Mouse (Mus musculus) hindbrain, embryonic 14.5 days (tissue): ENCODE measurements around the gene Cdkn1b. TPM values are rescaled to one million over a fixed set of nuclear protein-coding genes. Genes with fewer than 3 reads are reported as not detected.

ENCODE experiments used
- ATAC-seq: fragments of 200-750 bp; cut with Nextera tagmentation; 2 replicates; pipeline ENCODE4 v1.8.0; 2017; ENCODE audit warnings: moderate number of reproducible peaks, mild to moderate bottlenecking, moderate TSS enrichment, moderate library complexity; ENCODE audit not compliant: low FRiP score
- DNase-seq: peaks from one replicate; pipeline ENCODE4 v3.0.0-alpha.2; 2015; ENCODE audit warnings: low spot score
- H3K27ac ChIP-seq: fragments of 300-500 bp; sonication (generic); 2 replicates; pipeline ENCODE4 v1.5.1; 2014; ENCODE audit warnings: mild to moderate bottlenecking, moderate library complexity
- H3K27me3 ChIP-seq: fragments of 300-500 bp; sonication (generic); 2 replicates; pipeline ENCODE4 v1.6.1; 2014; ENCODE audit warnings: mild to moderate bottlenecking, low read length, mixed read lengths; ENCODE audit not compliant: control insufficient read depth, insufficient read depth
- H3K36me3 ChIP-seq: fragments of 300-500 bp; sonication (generic); replicated peaks from 2 replicates; pipeline ENCODE4 v1.6.1; 2014; ENCODE audit not compliant: control insufficient read depth, insufficient read depth
- H3K4me1 ChIP-seq: fragments of 300-500 bp; sonication (generic); replicated peaks from 2 replicates; pipeline ENCODE4 v1.6.1; 2014; ENCODE audit warnings: antibody characterized with exemption, low read length, mixed read lengths; ENCODE audit not compliant: control insufficient read depth, insufficient read depth
- H3K4me2 ChIP-seq: fragments of 300-500 bp; sonication (generic); replicated peaks from 2 replicates; pipeline ENCODE4 v1.6.1; 2014; ENCODE audit warnings: mild to moderate bottlenecking, moderate library complexity
- H3K4me3 ChIP-seq: fragments of 300-500 bp; sonication (generic); replicated peaks from 2 replicates; pipeline ENCODE4 v1.5.1; 2014; ENCODE audit warnings: mild to moderate bottlenecking, low read length
- H3K9ac ChIP-seq: fragments of 300-500 bp; sonication (generic); 2 replicates; pipeline ENCODE4 v1.6.1; 2014
- H3K9me3 ChIP-seq: fragments of 300-500 bp; sonication (generic); 2 replicates; pipeline ENCODE4 v1.6.1; 2016; ENCODE audit warnings: low read length; ENCODE audit not compliant: control insufficient read depth
- WGBS: fragments of 180-500 bp; shearing (Covaris S2); extraction: QIAGEN DNeasy Blood & Tissue Kit; methylation state at CpG from one replicate; pipeline ENCODE4 v1.1.7; 2014; 5-methylcytosine and 5-hydroxymethylcytosine counted together
- polyA plus RNA-seq: library from polyadenylated mRNA; unstranded; fragments of >200 nt; fragmentation: Nextera tagmentation; extraction: Ambion mirVana; gene quantifications from 2 replicates; pipeline ENCODE4 v1.2.1, GENCODE M21; 2014

Cdkn1b gene
- polyA plus RNA-seq, 1 experiment from 2014 or later = 19.0 TPM

DNA sequence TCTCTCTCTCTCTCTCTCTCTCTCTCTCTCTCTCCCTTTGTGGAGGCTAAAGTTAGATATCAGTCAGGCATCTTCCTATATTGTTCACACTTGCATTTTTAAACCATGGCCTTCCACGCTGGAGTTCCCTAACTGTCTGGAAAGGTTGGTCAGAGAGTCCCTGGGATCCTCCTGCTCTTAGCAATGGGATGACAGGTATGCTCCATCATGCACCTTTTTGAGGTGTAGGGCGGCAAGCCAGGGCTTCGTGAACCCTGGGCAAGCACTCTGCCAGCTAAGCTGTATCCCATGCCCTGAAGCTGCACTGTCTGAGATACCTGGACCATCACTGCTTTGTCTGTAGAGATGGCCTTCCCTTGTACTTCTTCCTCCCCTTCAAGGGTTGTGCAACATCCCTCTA lies 29.0 kb downstream of the Cdkn1b start:
- WGBS = 93% methylated on average over 3 of the region's 3 CpGs
- no peak for DNase-seq
- no peak for ATAC-seq
- Histone ChIP-seq H3K4me1 (no peaks in the 10 kb centered on the region), H3K36me3 (no peaks in the 10 kb centered on the region), H3K4me3 (no peak overlapping the region), H3K27me3 (no peaks in the 10 kb centered on the region), H3K4me2 (no peak overlapping the region), H3K9ac (no peak overlapping the region), H3K9me3 (no peaks in the 10 kb centered on the region), H3K27ac (no peak overlapping the region)

DNA sequence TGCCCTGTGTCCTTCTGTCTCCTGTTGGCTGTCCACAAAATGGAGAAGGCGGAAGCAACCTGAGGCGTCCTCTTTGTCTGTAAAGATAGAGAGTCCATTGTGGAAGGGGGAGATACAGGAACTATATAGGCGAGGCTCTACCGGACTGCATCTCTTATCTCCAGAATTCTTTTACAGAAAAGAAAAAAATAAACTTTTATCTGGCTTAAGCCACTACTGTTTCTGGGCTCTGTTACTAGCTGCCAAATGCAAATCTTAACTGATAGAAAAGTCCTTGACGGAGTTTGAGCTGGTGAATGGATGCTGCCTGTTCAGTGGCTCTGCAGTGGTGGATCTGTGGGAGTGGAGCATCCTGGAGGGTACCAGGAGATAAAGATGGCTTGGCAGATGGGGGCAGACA lies 31.2 kb downstream of the Cdkn1b start:
- Histone ChIP-seq H3K4me1 (no peaks in the 10 kb centered on the region), H3K27me3 (no peaks in the 10 kb centered on the region), H3K36me3 (no peaks in the 10 kb centered on the region), H3K4me2 (no peak overlapping the region), H3K9me3 (no peaks in the 10 kb centered on the region), H3K4me3 (no peak overlapping the region), H3K9ac (no peak overlapping the region), H3K27ac (no peak overlapping the region)
- no peak for DNase-seq
- no peak for ATAC-seq
- WGBS = 80% methylated on average over 5 of the region's 5 CpGs

DNA sequence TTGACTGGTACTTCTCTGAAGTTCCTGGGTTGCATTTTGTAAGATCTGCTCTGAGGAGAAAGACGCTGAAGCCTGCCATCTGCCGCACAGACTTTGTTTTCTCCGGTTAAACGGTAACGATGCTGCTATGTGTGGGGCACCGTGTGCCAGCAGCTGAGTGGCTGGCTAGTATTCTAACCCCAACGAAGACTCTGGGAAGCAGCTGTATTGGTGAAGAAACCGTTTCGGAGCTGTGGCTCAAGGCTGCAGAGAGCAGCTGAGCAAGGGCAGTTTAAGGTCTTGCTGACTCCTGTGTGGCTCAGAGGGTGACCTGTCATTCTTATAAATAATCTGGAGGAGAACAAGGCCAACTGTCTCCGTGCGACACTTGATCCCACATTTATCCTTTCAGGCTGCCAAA lies 33.8 kb downstream of the Cdkn1b start:
- DNase-seq (no peak), ATAC-seq (peak; percentile 21; the same call in 1 of the 2 replicates)
- 48% methylated on average over 11 of the region's 11 CpGs for WGBS
- H3K36me3 ChIP-seq = no peaks in the 10 kb centered on the region
- H3K4me3 ChIP-seq = no peak overlapping the region
- H3K27ac ChIP-seq = no peak overlapping the region
- no peaks in the 10 kb centered on the region for H3K9me3 ChIP-seq
- no peaks in the 10 kb centered on the region for H3K27me3 ChIP-seq
- H3K9ac ChIP-seq = no peak overlapping the region
- H3K4me1 ChIP-seq = no peaks in the 10 kb centered on the region
- H3K4me2 ChIP-seq = no peak overlapping the region

DNA sequence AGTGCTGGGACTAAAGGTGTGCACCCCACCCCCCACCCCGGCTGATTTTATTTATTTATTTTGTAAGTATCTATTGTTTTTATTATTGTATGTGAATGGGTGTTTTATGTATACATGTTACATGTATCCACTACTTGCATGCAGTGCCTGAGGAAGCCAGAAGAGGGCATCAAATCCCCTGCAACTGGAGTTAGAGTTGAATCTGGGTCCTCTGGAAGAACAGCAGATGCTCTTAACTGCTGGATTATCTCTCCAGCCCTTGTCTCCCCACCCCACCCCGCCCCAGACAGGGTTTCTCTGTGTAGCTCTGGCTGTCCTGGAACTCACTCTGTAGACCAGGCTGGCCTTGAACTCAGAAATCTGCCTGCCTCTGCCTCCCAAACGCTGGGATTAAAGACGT lies 36.2 kb downstream of the Cdkn1b start:
- H3K27ac ChIP-seq = no peak overlapping the region
- DNase-seq = no peak
- H3K4me1 ChIP-seq = no peaks in the 10 kb centered on the region
- no peaks in the 10 kb centered on the region for H3K27me3 ChIP-seq
- H3K4me2 ChIP-seq = no peak overlapping the region
- H3K9me3 ChIP-seq = no peaks in the 10 kb centered on the region
- H3K36me3 ChIP-seq = no peaks in the 10 kb centered on the region
- WGBS = 84% methylated on average over 4 of the region's 4 CpGs
- no peak overlapping the region for H3K9ac ChIP-seq
- no peak overlapping the region for H3K4me3 ChIP-seq
- no peak for ATAC-seq

DNA sequence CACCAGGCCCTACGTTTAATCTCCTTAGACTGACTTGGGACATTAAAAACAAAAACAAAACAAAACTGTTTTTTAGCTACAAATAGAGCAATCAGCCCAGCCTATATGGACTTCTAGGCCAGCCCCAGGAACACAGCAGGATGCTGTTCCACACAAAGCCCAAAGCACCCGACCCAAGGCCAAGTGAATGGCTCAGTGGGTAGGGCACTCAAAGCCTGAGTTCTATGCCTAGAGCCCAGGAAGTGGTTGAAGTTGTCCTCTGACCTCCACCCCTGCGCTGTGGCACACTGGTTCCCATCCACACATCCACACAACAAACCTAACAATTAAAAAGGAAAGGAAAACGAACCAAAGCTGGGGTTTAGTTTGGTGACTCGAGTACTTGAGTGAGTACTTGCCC lies 41.1 kb downstream of the Cdkn1b start:
- Histone ChIP-seq H3K27ac (no peak overlapping the region), H3K9ac (no peak overlapping the region), H3K4me2 (no peak overlapping the region), H3K27me3 (no peaks in the 10 kb centered on the region), H3K36me3 (no peaks in the 10 kb centered on the region), H3K4me1 (no peaks in the 10 kb centered on the region), H3K9me3 (no peaks in the 10 kb centered on the region), H3K4me3 (no peak overlapping the region)
- ATAC-seq (no peak), DNase-seq (no peak)
- WGBS = 57% methylated on average over 5 of the region's 5 CpGs

DNA sequence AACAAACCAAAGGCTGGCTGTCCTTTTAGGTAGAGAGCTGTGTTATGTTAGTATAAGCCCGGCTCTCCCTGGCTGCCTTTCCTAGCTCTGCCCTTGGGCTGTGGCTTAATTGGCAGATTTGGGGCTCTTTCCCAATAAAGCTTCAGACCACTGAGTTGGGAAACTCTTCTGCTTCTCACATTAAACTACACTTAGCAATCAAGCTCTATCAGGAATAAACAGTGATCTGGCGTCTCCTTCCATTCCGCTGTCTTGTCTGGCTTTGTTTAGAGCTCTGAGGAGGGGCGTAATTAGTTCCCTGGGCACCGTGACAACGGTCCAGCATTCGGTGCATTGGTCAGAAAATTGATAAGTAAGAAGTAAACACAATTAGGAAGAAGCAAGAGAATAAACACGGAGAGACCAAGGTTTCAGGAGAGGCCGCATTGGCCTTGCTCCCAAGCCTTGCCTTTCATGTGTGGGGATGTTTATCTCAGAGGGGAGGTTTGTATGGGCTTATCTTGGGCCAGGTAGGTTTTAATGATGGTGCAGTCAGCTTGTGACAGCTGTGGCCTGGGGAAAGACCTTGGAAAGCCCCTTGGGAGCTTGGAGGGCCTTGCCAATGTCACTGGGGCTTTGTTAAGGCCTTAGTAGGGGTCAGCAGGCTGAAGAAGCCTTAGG lies 41.8 kb downstream of the Cdkn1b start:
- Histone ChIP-seq H3K27me3 (no peaks in the 10 kb centered on the region), H3K36me3 (no peaks in the 10 kb centered on the region), H3K9me3 (no peaks in the 10 kb centered on the region), H3K4me3 (no peak overlapping the region), H3K4me2 (no peak overlapping the region), H3K27ac (no peak overlapping the region), H3K9ac (no peak overlapping the region), H3K4me1 (no peaks in the 10 kb centered on the region)
- DNase-seq = no peak
- no peak for ATAC-seq
- WGBS = 37% methylated on average over 9 of the region's 9 CpGs

DNA sequence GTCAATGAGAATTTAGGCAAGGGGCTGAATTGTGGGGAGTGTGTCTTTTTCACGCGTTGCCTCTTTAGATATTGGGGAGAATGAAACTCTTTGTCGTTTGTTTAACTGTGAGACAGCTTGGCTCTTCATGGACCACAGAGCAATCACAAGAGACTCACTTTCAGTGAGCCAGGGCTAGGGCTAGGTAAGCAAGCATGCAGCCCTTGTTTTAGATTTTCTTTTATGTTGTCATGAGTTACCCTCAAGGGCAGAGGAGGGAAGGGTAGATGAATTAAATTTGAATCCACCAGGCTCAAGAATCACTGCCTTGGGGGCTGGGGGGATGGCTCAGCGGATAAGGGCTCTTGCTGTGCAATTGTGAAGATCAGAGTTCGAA lies 42.3 kb downstream of the Cdkn1b start:
- Histone ChIP-seq H3K9me3 (no peaks in the 10 kb centered on the region), H3K36me3 (no peaks in the 10 kb centered on the region), H3K27ac (no peak overlapping the region), H3K4me3 (no peak overlapping the region), H3K4me1 (no peaks in the 10 kb centered on the region), H3K27me3 (no peaks in the 10 kb centered on the region), H3K9ac (no peak overlapping the region), H3K4me2 (no peak overlapping the region)
- 41% methylated on average over 5 of the region's 5 CpGs for WGBS
- DNase-seq (no peak), ATAC-seq (no peak)

DNA sequence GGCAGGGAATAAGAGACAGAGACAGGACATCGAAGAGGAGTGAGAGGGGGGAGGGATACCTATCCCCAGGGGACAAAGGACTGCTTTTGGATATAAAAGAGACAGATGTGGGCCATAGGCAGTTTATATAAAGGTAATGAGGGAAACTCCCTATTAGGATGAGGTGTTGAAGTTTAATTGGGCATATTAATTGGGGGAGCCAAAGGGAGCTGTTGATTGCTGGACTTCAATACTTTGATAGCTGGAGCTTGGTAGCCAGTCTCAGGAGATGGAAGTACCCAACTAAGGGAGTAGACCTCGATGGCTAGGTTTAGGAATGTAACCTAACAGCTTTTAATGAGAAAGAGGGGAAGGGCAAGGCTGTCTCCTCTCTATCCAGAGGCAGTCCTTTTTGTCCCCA lies 43.7 kb downstream of the Cdkn1b start:
- H3K36me3 ChIP-seq = no peaks in the 10 kb centered on the region
- no peak overlapping the region for H3K4me2 ChIP-seq
- no peaks in the 10 kb centered on the region for H3K9me3 ChIP-seq
- 81% methylated on average over 2 of the region's 2 CpGs for WGBS
- H3K4me3 ChIP-seq = no peak overlapping the region
- H3K27me3 ChIP-seq = no peaks in the 10 kb centered on the region
- ATAC-seq (no peak), DNase-seq (no peak)
- no peaks in the 10 kb centered on the region for H3K4me1 ChIP-seq
- H3K27ac ChIP-seq = no peak overlapping the region
- no peak overlapping the region for H3K9ac ChIP-seq

DNA sequence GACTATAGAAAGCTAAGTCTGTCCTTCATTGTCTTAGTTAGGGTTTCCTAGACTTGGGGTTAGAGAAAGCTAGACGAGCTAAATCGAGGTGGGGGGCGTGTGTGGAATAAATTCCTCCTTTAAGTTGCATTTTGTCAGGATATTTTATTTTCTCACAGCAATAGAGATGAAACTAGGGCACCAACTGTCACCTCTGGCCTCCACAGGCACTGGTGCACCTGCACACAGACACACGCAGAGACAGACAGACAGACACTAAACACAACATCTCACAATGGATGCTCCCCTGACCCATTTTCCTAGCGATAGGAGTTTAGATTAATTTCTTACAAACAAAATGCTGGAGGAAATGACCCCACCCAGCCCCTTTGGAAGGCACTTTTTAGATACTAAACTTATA lies 46.5 kb downstream of the Cdkn1b start:
- H3K27ac ChIP-seq = no peak overlapping the region
- no peaks in the 10 kb centered on the region for H3K36me3 ChIP-seq
- ATAC-seq (no peak), DNase-seq (no peak)
- H3K27me3 ChIP-seq = no peaks in the 10 kb centered on the region
- H3K9me3 ChIP-seq = no peaks in the 10 kb centered on the region
- no peaks in the 10 kb centered on the region for H3K4me1 ChIP-seq
- H3K4me2 ChIP-seq = no peak overlapping the region
- 91% methylated on average over 5 of the region's 5 CpGs for WGBS
- no peak overlapping the region for H3K4me3 ChIP-seq
- H3K9ac ChIP-seq = no peak overlapping the region

DNA sequence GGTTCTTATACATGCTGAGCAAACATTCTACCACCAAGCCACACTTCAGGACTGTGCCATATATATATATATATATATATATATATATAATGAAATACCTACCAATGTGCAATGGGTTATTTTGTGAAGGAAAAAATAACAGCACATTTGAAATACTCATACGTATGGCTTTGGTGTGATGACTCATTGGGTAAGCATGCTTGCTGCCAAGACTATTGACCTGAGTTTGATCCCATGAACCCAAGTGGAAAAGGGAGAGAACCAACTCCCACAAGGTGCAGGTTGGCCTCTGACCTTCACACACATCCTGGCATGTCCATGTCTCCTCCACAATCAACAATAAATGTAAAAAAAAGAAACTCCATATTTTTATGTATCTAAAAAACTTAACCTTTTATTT lies 48.1 kb downstream of the Cdkn1b start:
- Histone ChIP-seq H3K36me3 (no peaks in the 10 kb centered on the region), H3K9ac (no peak overlapping the region), H3K4me1 (no peaks in the 10 kb centered on the region), H3K4me3 (no peak overlapping the region), H3K27ac (no peak overlapping the region), H3K9me3 (no peaks in the 10 kb centered on the region), H3K27me3 (no peaks in the 10 kb centered on the region), H3K4me2 (no peak overlapping the region)
- DNase-seq (no peak), ATAC-seq (no peak)
- 78% methylated on average over 1 of the region's 1 CpGs for WGBS
